Mouse (Mus musculus) adrenal gland, postnatal 14 days (tissue): ENCODE measurements around the gene Chac2. TPM values are rescaled to one million over a fixed set of nuclear protein-coding genes. Genes with fewer than 3 reads are reported as not detected.
A peak's percentile ranks its signal among the peaks of the same experiment; 100 is the strongest.
"Not testable (repeated sequence)": the region's sequence is repeated elsewhere in the genome, so short reads cannot be mapped to it uniquely, and the experiment has no call there.

Experiments used
- DNase-seq: peaks from one replicate; pipeline ENCODE4 v3.0.0; 2021; ENCODE audit warnings: mixed read lengths
- long read RNA-seq, 2 experiments: library from polyadenylated mRNA; stranded (forward); transcript quantifications; one replicate each; pipeline ENCODE4 v2.0.0; 2021
- total RNA-seq: library from RNA; stranded (reverse); gene quantifications from 2 replicates; pipeline ENCODE4 v1.2.3, GENCODE M21; 2021

The Chac2 gene
- 12.5 and 14.4 TPM in 2 replicates for total RNA-seq
- long read RNA-seq, experiment 1, transcript Chac2-201 (2 exons, 1,018 nt), result minor isoform, 6 of 28 reads
- long read RNA-seq, experiment 1, transcript Chac2-202 (3 exons, 1,315 nt), result major isoform, 17 of 28 reads
- long read RNA-seq, experiment 1, partial matches to known transcripts, result 2 of 28 reads
- long read RNA-seq, experiment 1, other reads (novel, unspliced or antisense), result 3 of 28 reads
- long read RNA-seq, experiment 2, transcript Chac2-202 (3 exons, 1,315 nt), result major isoform, 16 of 22 reads
- long read RNA-seq, experiment 2, partial matches to known transcripts, result 2 of 22 reads
- long read RNA-seq, experiment 2, other reads (novel, unspliced or antisense), result 1 of 22 reads

- DNase-seq, result peak; percentile 95
These were observed at the start of gene Chac2 for GRCm38 (mm10) chr11:30985877-30986624. Gene Chac2, minus strand, starts transcription at chr11:30986350.

GRCm38 (mm10) chr11:31034958-31035357, 48.8 kb upstream of the Chac2 start:
- no peak for DNase-seq

- DNase-seq, result not testable (repeated sequence)
These were observed 31.3 kb upstream of the Chac2 start for GRCm38 (mm10) chr11:31017466-31017865.

- not testable (repeated sequence) for DNase-seq
These were observed 23.5 kb upstream of the Chac2 start for GRCm38 (mm10) chr11:31009668-31010067.

- no peak for DNase-seq
These were observed 15.2 kb upstream of the Chac2 start for GRCm38 (mm10) chr11:31001169-31001908.

GRCm38 (mm10) chr11:31000028-31000427, 13.9 kb upstream of the Chac2 start:
- DNase-seq, result no peak

- no peak for DNase-seq
These were observed 12.6 kb upstream of the Chac2 start for GRCm38 (mm10) chr11:30998704-30999103.

GRCm38 (mm10) chr11:30998199-30998598, 12.0 kb upstream of the Chac2 start:
- no peak for DNase-seq

GRCm38 (mm10) chr11:30996670-30997069, 10.5 kb upstream of the Chac2 start:
- DNase-seq, result no peak

- DNase-seq, result no peak
These were observed 471 bp upstream of the Chac2 start for GRCm38 (mm10) chr11:30986625-30987017.

GRCm38 (mm10) chr11:30985237-30985636, 913 bp downstream of the Chac2 start:
- DNase-seq, result no peak

GRCm38 (mm10) chr11:30954279-30954725, 31.8 kb downstream of the Chac2 start, which contains the start of gene Erlec1:
Gene Erlec1, minus strand, starts transcription at chr11:30954335.
- peak; percentile 94 for DNase-seq

GRCm38 (mm10) chr11:30953469-30954154, 32.5 kb downstream of the Chac2 start:
- peak; percentile 64 for DNase-seq

- DNase-seq, result no peak
These were observed 33.3 kb downstream of the Chac2 start for GRCm38 (mm10) chr11:30952829-30953228.

- no peak for DNase-seq
These were observed 42.6 kb downstream of the Chac2 start for GRCm38 (mm10) chr11:30943522-30943921.

GRCm38 (mm10) chr11:30928498-30928897, 57.7 kb downstream of the Chac2 start:
- DNase-seq, result no peak

GRCm38 (mm10) chr11:30928079-30928478, 58.1 kb downstream of the Chac2 start:
- DNase-seq, result no peak

Other genes starting within 250 kb of the Chac2 start
- 69.0 and 70.3 TPM in 2 replicates for gene Psme4, start 214.6 kb downstream of the Chac2 start, total RNA-seq
- 0.82 and 0.94 TPM in 2 replicates for gene Gpr75, start 101.0 kb downstream of the Chac2 start, total RNA-seq
- 11.5 and 13.3 TPM in 2 replicates for gene Asb3, start 100.9 kb downstream of the Chac2 start, total RNA-seq
- 54.5 and 67.3 TPM in 2 replicates for gene Erlec1, start 32.0 kb downstream of the Chac2 start, total RNA-seq
- not detected in 2 replicates for gene Gm17332, start 196.1 kb upstream of the Chac2 start, total RNA-seq